In the genomic region with DNA sequence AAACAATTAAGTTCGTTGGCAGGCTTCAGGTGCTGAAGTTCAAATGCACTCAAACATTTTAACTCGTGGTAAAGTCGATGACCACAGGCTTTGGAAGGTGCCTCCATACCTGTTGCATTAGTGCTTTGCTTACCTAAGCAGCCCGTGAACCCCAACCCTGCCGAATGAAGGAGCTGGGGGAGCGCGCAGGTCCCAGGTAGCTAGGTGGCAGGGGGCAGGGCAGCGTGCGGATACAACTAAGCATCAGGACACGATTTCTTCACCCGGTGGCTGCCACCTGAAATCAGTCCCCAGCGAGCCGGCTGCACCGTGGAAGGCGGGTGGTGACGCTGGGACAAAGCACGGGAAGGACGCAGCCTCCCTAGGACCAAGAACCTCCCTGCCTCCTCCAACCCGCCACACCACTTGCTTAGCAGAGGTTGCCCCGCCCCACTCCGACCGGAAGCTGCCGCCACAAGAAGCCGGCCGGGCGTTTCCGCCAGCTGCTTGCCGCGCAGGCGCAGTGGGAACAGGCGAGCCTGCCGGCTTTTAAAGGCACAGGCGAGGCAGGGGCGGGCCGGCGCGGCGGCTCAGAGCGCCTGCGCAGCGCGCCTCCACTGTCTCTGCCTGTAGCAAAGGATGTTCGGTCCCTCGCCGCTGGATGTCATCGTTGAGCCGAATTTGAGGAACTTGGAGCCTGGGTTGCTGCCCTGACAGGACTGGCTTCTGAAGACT, we compare ENCODE assay signal across 8 mouse cellular contexts. TPM values are rescaled to one million over a fixed set of nuclear protein-coding genes. Genes with fewer than 3 reads are reported as not detected.
A peak's percentile ranks its signal among the peaks of the same experiment; 100 is the strongest.
DNase-seq lines count a peak whose midpoint lies in the region; ATAC-seq lines count a peak whose summit lies in the region.

No protein-coding gene starts in this region.

- ATAC-seq in CD4-positive, CD25-positive, alpha-beta regulatory T cell, adult 4 months = peak; percentile 82
- peak; percentile 93 for ATAC-seq in heart, embryonic 14.5 days (ENCODE audit: insufficient number of reproducible peaks, insufficient read depth, low FRiP score, low read depth)
- peak; percentile 93 for ATAC-seq in liver, embryonic 13.5 days (ENCODE audit: low read depth)
- ATAC-seq in stomach, embryonic 16.5 days (ENCODE audit: insufficient read depth, low FRiP score) = peak; percentile 95

- under 1% methylated on average over 47 of the region's 47 CpGs for WGBS in heart, embryonic 14.5 days
- under 1% methylated on average over 47 of the region's 47 CpGs for WGBS in liver, embryonic 13.5 days (ENCODE audit: insufficient replicate concordance)
- under 1% methylated on average over 47 of the region's 47 CpGs for WGBS in stomach, embryonic 16.5 days

- H3K9ac ChIP-seq in heart, embryonic 14.5 days (ENCODE audit: low read length) = peak overlapping the region; percentile 81
- H3K9ac ChIP-seq in liver, embryonic 13.5 days = peak overlapping the region; percentile 91
- H3K9ac ChIP-seq in stomach, embryonic 16.5 days (ENCODE audit: low read length) = peak overlapping the region; percentile 80

- H3K9me3 ChIP-seq in heart, embryonic 14.5 days (ENCODE audit: control insufficient read depth, low read length) = no peaks in the 10 kb centered on the region
- H3K9me3 ChIP-seq in liver, embryonic 13.5 days (replicated peaks) = no peaks in the 10 kb centered on the region
- H3K9me3 ChIP-seq in stomach, embryonic 16.5 days (replicated peaks; ENCODE audit: control insufficient read depth, low read length) = no peaks in the 10 kb centered on the region

- H3K27ac ChIP-seq in heart, embryonic 14.5 days (replicated peaks in 1 of 2; ENCODE audit: control insufficient read depth in 1 of 2, insufficient read depth in 1 of 2, low read depth in 2 of 2, low read length in 2 of 2) = peak overlapping the region in 1 of 2 experiments; percentile 47; a peak in 1 of 4 replicates
- 0 out of 2 replicates have a peak overlapping the region, but pooled peaks have one; percentile 8 for H3K27ac ChIP-seq in liver, embryonic 13.5 days
- peak overlapping the region; percentile 54 for H3K27ac ChIP-seq in stomach, embryonic 16.5 days (ENCODE audit: low read length)

- peaks cover 7 to 30% of the 10 kb centered on the region in 2 experiments for H3K4me1 ChIP-seq in heart, embryonic 14.5 days (ENCODE audit: control insufficient read depth in 2 of 2, insufficient read depth in 2 of 2, low read length in 2 of 2)
- H3K4me1 ChIP-seq in liver, embryonic 13.5 days (replicated peaks) = peaks cover 49% of the 10 kb centered on the region
- peaks cover 24% of the 10 kb centered on the region for H3K4me1 ChIP-seq in stomach, embryonic 16.5 days (ENCODE audit: control insufficient read depth, insufficient read depth, low read length)

- peak; percentile 91 for DNase-seq in c-Kit-negative CD71-positive TER-119-positive erythroid progenitor cells, embryonic 14.5 days (ENCODE audit: low read depth, low spot score)
- peak; percentile 93 for DNase-seq in fibroblast of lung, adult 2 months (ENCODE audit: low read depth)
- peak; percentile 99 for DNase-seq in kidney, postnatal 14 days
- DNase-seq in liver, embryonic 13.5 days = peak; percentile 97
- DNase-seq in neural tube, embryonic 10.5 days (ENCODE audit: extremely low spot score, low spot score) = peak; percentile 99

- peak overlapping the region; percentile 89 for H3K4me2 ChIP-seq in heart, embryonic 14.5 days (ENCODE audit: low read length)
- peak overlapping the region; percentile 78 for H3K4me2 ChIP-seq in liver, embryonic 13.5 days
- H3K4me2 ChIP-seq in stomach, embryonic 16.5 days (ENCODE audit: low read depth, low read length) = peak overlapping the region; percentile 85

- no peaks in the 10 kb centered on the region for H3K27me3 ChIP-seq in heart, embryonic 14.5 days (ENCODE audit: control insufficient read depth, insufficient read depth, low read length)
- H3K27me3 ChIP-seq in liver, embryonic 13.5 days = no peaks in the 10 kb centered on the region
- H3K27me3 ChIP-seq in stomach, embryonic 16.5 days (ENCODE audit: control insufficient read depth, insufficient read depth, low read length) = no peaks in the 10 kb centered on the region

- peak overlapping the region; percentile 70 to 80 for H3K4me3 ChIP-seq in heart, embryonic 14.5 days (ENCODE audit: control insufficient read depth in 1 of 2, insufficient read depth in 1 of 2, low read depth in 1 of 2, low read length in 2 of 2)
- H3K4me3 ChIP-seq in liver, embryonic 13.5 days (replicated peaks) = peak overlapping the region; percentile 73
- peak overlapping the region; percentile 82 for H3K4me3 ChIP-seq in stomach, embryonic 16.5 days (replicated peaks; ENCODE audit: low read length)

- peaks cover 20% of the 10 kb centered on the region for H3K36me3 ChIP-seq in heart, embryonic 14.5 days (ENCODE audit: control insufficient read depth, insufficient read depth, low read length)
- H3K36me3 ChIP-seq in liver, embryonic 13.5 days = peaks cover 19% of the 10 kb centered on the region
- no peaks in the 10 kb centered on the region for H3K36me3 ChIP-seq in stomach, embryonic 16.5 days (ENCODE audit: control insufficient read depth, insufficient read depth, low read length)

RNA-seq across cellular contexts. Expression of a gene that starts 1.4 kb away (rescaled TPM):
- polyA plus RNA-seq in CD4-positive, CD25-positive, alpha-beta regulatory T cell, adult 4 months (2017; shearing (Covaris generic)) = 1 to 10 TPM; 3.3 to 5.0 TPM
- polyA plus RNA-seq in heart, embryonic 14.5 days (2014; fragmentation: Nextera tagmentation; extraction: Ambion mirVana) = 4.2 and 5.3 TPM in 2 replicates
- polyA plus RNA-seq in liver, embryonic 13.5 days (2015; fragmentation: Nextera tagmentation; extraction: Ambion mirVana) = 1.1 and 1.3 TPM in 2 replicates
- 4.3 and 4.9 TPM in 2 replicates for polyA plus RNA-seq in stomach, embryonic 16.5 days (2015; fragmentation: Nextera tagmentation; extraction: Ambion mirVana)

RNA-seq across cellular contexts. Expression of a gene that starts 1.5 kb away (rescaled TPM):
- 1 to 10 TPM; 2.8 to 4.3 TPM for polyA plus RNA-seq in CD4-positive, CD25-positive, alpha-beta regulatory T cell, adult 4 months (2017; shearing (Covaris generic))
- polyA plus RNA-seq in heart, embryonic 14.5 days (2014; fragmentation: Nextera tagmentation; extraction: Ambion mirVana) = 17.6 and 17.8 TPM in 2 replicates
- 4.9 and 5.2 TPM in 2 replicates for polyA plus RNA-seq in liver, embryonic 13.5 days (2015; fragmentation: Nextera tagmentation; extraction: Ambion mirVana)
- 15.8 and 16.1 TPM in 2 replicates for polyA plus RNA-seq in stomach, embryonic 16.5 days (2015; fragmentation: Nextera tagmentation; extraction: Ambion mirVana)

RNA-seq across cellular contexts. Expression of a gene that starts 30.2 kb away (rescaled TPM):
- polyA plus RNA-seq in CD4-positive, CD25-positive, alpha-beta regulatory T cell, adult 4 months (2017; shearing (Covaris generic)) = 1 to 10 TPM; 5.9 to 8.9 TPM
- polyA plus RNA-seq in heart, embryonic 14.5 days (2014; fragmentation: Nextera tagmentation; extraction: Ambion mirVana) = 0.24 and 1.0 TPM in 2 replicates
- polyA plus RNA-seq in liver, embryonic 13.5 days (2015; fragmentation: Nextera tagmentation; extraction: Ambion mirVana) = 0.07 and 0.08 TPM in 2 replicates
- 0.26 and 0.28 TPM in 2 replicates for polyA plus RNA-seq in stomach, embryonic 16.5 days (2015; fragmentation: Nextera tagmentation; extraction: Ambion mirVana)
